Mouse (Mus musculus): ENCODE data around the gene Hnf4a. TPM values are rescaled to one million over a fixed set of nuclear protein-coding genes. Genes with fewer than 3 reads are reported as not detected.
"Not testable (repeated sequence)": the region's sequence is repeated elsewhere in the genome, so short reads cannot be mapped to it uniquely, and the experiment has no call there.

Hnf4a gene
- total and polyA plus RNA-seq, 3 experiments: 0.39 to 1.1 TPM; not detected in 1

GRCm38 (mm10) chr2:163459380-163459779 lies 47.2 kb upstream of the Hnf4a start:
- no peak for TF ChIP-seq NRF1 (IDR thresholded peaks at IDR 0.05; ENCODE audit: insufficient read depth, low read depth, low read length, poor library complexity, severe bottlenecking)
- no peak for TF ChIP-seq ELF1 (IDR thresholded peaks at IDR 0.05; ENCODE audit: low read depth, low read length)
- TF ChIP-seq POLR2AphosphoS2 (IDR thresholded peaks at IDR 0.05; ENCODE audit: low read length): no peak
- no peak for TF ChIP-seq USF1 (IDR thresholded peaks at IDR 0.05; ENCODE audit: low read depth, low read length)
- TF ChIP-seq USF2 (IDR thresholded peaks at IDR 0.05; ENCODE audit: borderline replicate concordance in 1 of 2, insufficient read depth in 1 of 2, low read depth in 1 of 2, low read length in 2 of 2): no peak
- TF ChIP-seq ZKSCAN1 (IDR thresholded peaks at IDR 0.05; ENCODE audit: low read depth, low read length): no peak
- no peak for TF ChIP-seq MEF2A (IDR thresholded peaks at IDR 0.05; ENCODE audit: extremely low read depth, insufficient replicate concordance, low read depth, low read length, poor library complexity, severe bottlenecking)
- no peak for TF ChIP-seq TCF12 (IDR thresholded peaks at IDR 0.05; ENCODE audit: low read depth, low read length)
- TF ChIP-seq CHD1 (IDR thresholded peaks at IDR 0.05; ENCODE audit: low read depth, low read length): no peak
- no peak for TF ChIP-seq GABPA (IDR thresholded peaks at IDR 0.05; ENCODE audit: low read depth, low read length)
- no peak for TF ChIP-seq KAT2A (conservative IDR thresholded peaks at IDR 0.05; ENCODE audit: low read depth, low read length)
- no peak for TF ChIP-seq JUND (IDR thresholded peaks at IDR 0.05; ENCODE audit: low read depth, low read length)
- Histone ChIP-seq H3K9ac (ENCODE audit: control insufficient read depth, low read depth, low read length, poor library complexity, severe bottlenecking) (no peak overlapping the region), H3K4me1 (ENCODE audit: control insufficient read depth in 1 of 2, insufficient read depth in 2 of 2, low read length in 2 of 2) (peaks cover 0 to 17% of the 10 kb centered on the region in 2 experiments; a peak in 2 of 4 replicates), H3K27ac (ENCODE audit: control insufficient read depth, low read depth, low read length) (no peak overlapping the region), H3K27me3 (ENCODE audit: control insufficient read depth in 1 of 2, insufficient read depth in 2 of 2, low read length in 2 of 2) (peaks cover 0 to under 1% of the 10 kb centered on the region in 2 experiments; a peak in 2 of 4 replicates), H3K9me3 (replicated peaks; ENCODE audit: insufficient read depth, low read length) (no peaks in the 10 kb centered on the region), H3K36me3 (ENCODE audit: control insufficient read depth in 1 of 2, insufficient read depth in 2 of 2, low read length in 2 of 2) (peaks cover 0 to 3% of the 10 kb centered on the region in 2 experiments; a peak in 2 of 4 replicates), H3K79me2 (ENCODE audit: control insufficient read depth, insufficient read depth, low read length, poor library complexity) (no peaks in the 10 kb centered on the region), H3K4me3 (ENCODE audit: control insufficient read depth in 1 of 2, insufficient read depth in 1 of 2, low read depth in 2 of 2, low read length in 2 of 2) (peak overlapping the region in 1 of 2 experiments; percentile 16; a peak in 1 of 4 replicates)
- peak; percentile 39 for DNase-seq (ENCODE audit: low read depth, low spot score)

DNA sequence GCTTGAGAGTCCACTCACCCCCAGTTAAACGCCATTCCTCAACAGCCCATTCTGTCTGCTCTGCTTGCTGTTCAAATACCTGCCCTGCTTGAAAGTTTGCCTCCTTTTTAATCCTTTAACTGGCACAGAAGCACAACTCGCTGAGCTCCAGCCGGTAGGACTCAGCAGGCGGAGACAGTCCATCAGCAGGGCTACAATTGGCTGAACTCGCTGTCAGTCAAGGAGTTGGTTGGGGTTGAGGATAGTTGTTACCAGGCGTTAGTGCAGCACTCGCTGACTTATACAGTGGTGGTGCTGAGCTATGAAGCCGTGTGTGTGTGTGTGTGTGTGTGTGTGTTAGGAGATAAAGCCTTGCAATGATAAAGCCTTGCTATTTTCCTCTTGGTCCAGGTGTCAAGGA lies 46.0 kb upstream of the Hnf4a start:
- no peak for TF ChIP-seq MAZ (IDR thresholded peaks at IDR 0.05; ENCODE audit: low read depth, low read length)
- TF ChIP-seq CHD1 (IDR thresholded peaks at IDR 0.05; ENCODE audit: low read depth, low read length): no peak
- no peak for TF ChIP-seq JUND (IDR thresholded peaks at IDR 0.05; ENCODE audit: low read depth, low read length)
- no peak for TF ChIP-seq BHLHE40 (IDR thresholded peaks at IDR 0.05; ENCODE audit: borderline replicate concordance, low read depth, low read length)
- TF ChIP-seq E2F4 (IDR thresholded peaks at IDR 0.05; ENCODE audit: borderline replicate concordance, low read depth, low read length): no peak
- no peak for TF ChIP-seq USF2 (IDR thresholded peaks at IDR 0.05; ENCODE audit: borderline replicate concordance in 1 of 2, insufficient read depth in 1 of 2, low read depth in 1 of 2, low read length in 2 of 2)
- no peak for TF ChIP-seq EP300 (IDR thresholded peaks at IDR 0.05; ENCODE audit: low read depth in 1 of 2, low read length in 2 of 2)
- no peak for TF ChIP-seq RAD21 (IDR thresholded peaks at IDR 0.05; ENCODE audit: low read depth, low read length)
- no peak for TF ChIP-seq MEF2A (IDR thresholded peaks at IDR 0.05; ENCODE audit: extremely low read depth, insufficient replicate concordance, low read depth, low read length, poor library complexity, severe bottlenecking)
- TF ChIP-seq SMC3 (IDR thresholded peaks at IDR 0.05; ENCODE audit: low read depth, low read length): no peak
- TF ChIP-seq SIN3A (IDR thresholded peaks at IDR 0.05; ENCODE audit: low read length): no peak
- TF ChIP-seq POLR2A (IDR thresholded peaks at IDR 0.05; ENCODE audit: control insufficient read depth in 1 of 2, insufficient read depth in 1 of 2, low read depth in 1 of 2, low read length in 2 of 2, poor library complexity in 1 of 2): no peak
- no peak for TF ChIP-seq MXI1 (IDR thresholded peaks at IDR 0.05; ENCODE audit: low read depth, low read length)
- no peak for TF ChIP-seq ELF1 (IDR thresholded peaks at IDR 0.05; ENCODE audit: low read depth, low read length)
- no peak for TF ChIP-seq USF1 (IDR thresholded peaks at IDR 0.05; ENCODE audit: low read depth, low read length)
- no peak for TF ChIP-seq UBTF (IDR thresholded peaks at IDR 0.05; ENCODE audit: borderline replicate concordance, insufficient read depth, low read depth, low read length)
- no peak for TF ChIP-seq MYB (IDR thresholded peaks at IDR 0.05; ENCODE audit: low read depth, low read length)
- no peak for TF ChIP-seq ZC3H11A (IDR thresholded peaks at IDR 0.05; ENCODE audit: low read depth, low read length)
- TF ChIP-seq GABPA (IDR thresholded peaks at IDR 0.05; ENCODE audit: low read depth, low read length): no peak
- no peak for TF ChIP-seq MAX (IDR thresholded peaks at IDR 0.05; ENCODE audit: low read length)
- Histone ChIP-seq H3K27me3 (ENCODE audit: control insufficient read depth in 1 of 2, insufficient read depth in 2 of 2, low read length in 2 of 2) (no peaks in the 10 kb centered on the region; a peak in 1 of 4 replicates), H3K27ac (ENCODE audit: control insufficient read depth, low read depth, low read length) (no peak overlapping the region), H3K9me3 (replicated peaks; ENCODE audit: insufficient read depth, low read length) (no peaks in the 10 kb centered on the region), H3K36me3 (ENCODE audit: control insufficient read depth in 1 of 2, insufficient read depth in 2 of 2, low read length in 2 of 2) (peaks cover 0 to 3% of the 10 kb centered on the region in 2 experiments; a peak in 2 of 4 replicates), H3K4me3 (ENCODE audit: control insufficient read depth in 1 of 2, insufficient read depth in 1 of 2, low read depth in 2 of 2, low read length in 2 of 2) (no peak overlapping the region), H3K4me1 (ENCODE audit: control insufficient read depth in 1 of 2, insufficient read depth in 2 of 2, low read length in 2 of 2) (peaks cover 0 to 17% of the 10 kb centered on the region in 2 experiments; a peak in 2 of 4 replicates), H3K9ac (ENCODE audit: control insufficient read depth, low read depth, low read length, poor library complexity, severe bottlenecking) (no peak overlapping the region), H3K79me2 (ENCODE audit: control insufficient read depth, insufficient read depth, low read length, poor library complexity) (no peaks in the 10 kb centered on the region)
- DNase-seq (ENCODE audit: low read depth, low spot score): no peak

GRCm38 (mm10) chr2:163461307-163461706 lies 45.3 kb upstream of the Hnf4a start:
- H3K27me3 ChIP-seq (ENCODE audit: control insufficient read depth in 1 of 2, insufficient read depth in 2 of 2, low read length in 2 of 2); H3K4me3 ChIP-seq (ENCODE audit: control insufficient read depth in 1 of 2, insufficient read depth in 1 of 2, low read depth in 2 of 2, low read length in 2 of 2); H3K36me3 ChIP-seq (ENCODE audit: control insufficient read depth in 1 of 2, insufficient read depth in 2 of 2, low read length in 2 of 2); DNase-seq (ENCODE audit: low read depth, low spot score); H3K27ac ChIP-seq (ENCODE audit: control insufficient read depth, low read depth, low read length); H3K9me3 ChIP-seq (replicated peaks; ENCODE audit: insufficient read depth, low read length); H3K79me2 ChIP-seq (ENCODE audit: control insufficient read depth, insufficient read depth, low read length, poor library complexity); H3K9ac ChIP-seq (ENCODE audit: control insufficient read depth, low read depth, low read length, poor library complexity, severe bottlenecking): not testable (repeated sequence)
- peaks cover 0 to 17% of the 10 kb centered on the region in 2 experiments; a peak in 2 of 4 replicates for H3K4me1 ChIP-seq (ENCODE audit: control insufficient read depth in 1 of 2, insufficient read depth in 2 of 2, low read length in 2 of 2)

Measured in MEL (cell line).